Mouse (Mus musculus): ENCODE measurements at regions not wholly inside any gene's neighbourhood (a gene's known extent, or its start where the extent isn't known, plus 50 kb on each side); places are given as distances from the start of the nearest gene placed in this dataset.

GRCm38 (mm10) chr9:111838069-111838820 lies 148.1 kb upstream of the Stac start:
- DNase-seq, result no peak

DNA sequence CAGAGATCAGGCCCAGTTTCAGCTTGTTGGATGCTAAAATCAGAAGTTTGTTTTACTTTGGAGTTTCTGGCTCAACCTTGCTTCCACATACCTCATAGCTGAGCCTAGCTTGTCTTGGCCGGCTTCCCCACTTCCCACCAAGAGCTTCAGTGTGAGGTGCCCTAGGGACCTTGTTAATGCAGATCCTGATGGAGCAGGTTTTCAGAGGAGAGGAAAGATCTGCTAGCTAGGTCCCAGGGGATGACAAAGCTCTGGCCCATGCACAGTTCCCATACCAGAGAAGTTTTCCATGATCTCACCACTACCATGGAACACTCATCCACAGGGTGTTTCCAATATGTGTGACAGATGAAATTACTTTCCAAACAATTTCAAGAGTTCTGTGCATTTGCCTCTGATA lies 131.9 kb upstream of the Stac start:
- DNase-seq, result no peak

DNA sequence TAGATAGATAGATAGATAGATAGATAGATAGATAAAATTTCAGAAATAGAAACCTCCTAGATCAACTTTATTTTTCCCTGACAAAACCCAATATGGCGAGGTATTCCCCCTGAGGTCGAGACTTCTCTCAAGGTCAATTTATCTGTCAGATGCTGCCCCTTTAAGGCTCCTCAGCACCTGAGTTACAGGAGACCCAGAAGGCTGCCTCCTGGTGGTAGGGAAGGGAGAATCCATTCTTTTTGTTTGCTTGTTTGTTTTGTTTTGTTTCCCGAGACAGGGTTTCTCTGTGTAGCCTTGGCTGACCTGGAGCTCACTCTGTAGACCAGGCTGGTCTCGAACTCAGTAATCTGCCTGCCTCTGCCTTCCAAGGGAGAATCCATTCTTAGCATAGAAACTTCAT lies 127.3 kb upstream of the Stac start:
- no peak for DNase-seq

- no peak for DNase-seq
Observed at GRCm38 (mm10) chr9:111804931-111805330, 114.8 kb upstream of the Stac start.

DNA sequence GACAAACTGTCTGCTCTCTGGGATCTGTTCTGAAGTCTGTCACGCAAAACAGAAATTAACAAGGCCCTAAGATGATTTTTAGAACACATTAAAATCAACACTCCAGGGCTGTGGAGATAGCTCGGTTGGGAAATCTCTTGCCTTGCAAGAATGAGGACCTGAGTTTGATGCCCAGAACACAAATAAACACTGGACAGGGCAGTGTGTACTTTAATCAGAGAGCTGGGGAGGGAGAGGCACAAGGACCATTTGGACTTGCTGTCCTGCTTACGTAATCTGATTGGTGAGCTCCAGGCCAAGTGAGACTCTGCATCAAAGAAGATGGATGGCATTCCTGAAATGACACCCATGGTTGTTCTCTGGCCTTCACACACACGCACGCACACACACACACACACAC lies 111.2 kb upstream of the Stac start:
- DNase-seq, result no peak

GRCm38 (mm10) chr9:111800869-111801268 lies 110.7 kb upstream of the Stac start:
- no peak for DNase-seq

DNA sequence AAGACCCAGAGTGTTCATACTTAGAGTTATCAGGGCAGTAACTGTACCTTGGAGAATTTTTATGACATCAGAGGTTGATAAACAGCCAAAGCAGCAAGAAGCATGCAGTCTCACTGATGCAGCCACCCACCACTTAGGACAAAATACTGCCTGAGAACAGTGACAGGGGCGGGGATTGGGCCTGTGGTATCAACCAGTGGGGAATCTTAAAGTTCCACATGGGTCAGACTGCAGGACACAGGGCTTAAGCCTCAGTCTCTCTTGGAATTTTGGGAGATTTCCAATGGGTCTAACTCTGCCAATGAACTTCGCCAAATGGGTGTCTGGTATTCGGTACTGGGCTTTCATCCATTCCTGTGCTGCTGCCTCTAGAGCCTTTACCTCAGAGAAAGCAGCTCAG lies 88.8 kb upstream of the Stac start:
- no peak for DNase-seq

GRCm38 (mm10) chr9:111777433-111778135 lies 87.4 kb upstream of the Stac start:
- DNase-seq, result no peak

- no peak for DNase-seq
Observed at GRCm38 (mm10) chr9:111774229-111774628, 84.1 kb upstream of the Stac start.

- DNase-seq, result no peak
Observed at GRCm38 (mm10) chr9:111762653-111763468, 72.7 kb upstream of the Stac start.

GRCm38 (mm10) chr9:111755235-111755634 lies 65.1 kb upstream of the Stac start:
- peak; percentile 64 for DNase-seq

GRCm38 (mm10) chr9:111746151-111746550 lies 56.0 kb upstream of the Stac start:
- peak; percentile 11 for DNase-seq

GRCm38 (mm10) chr9:111745206-111745605 lies 55.1 kb upstream of the Stac start:
- no peak for DNase-seq
